Mouse (Mus musculus) limb, embryonic 13.5 days (tissue): ENCODE data around the gene Cux1. TPM values are rescaled to one million over a fixed set of nuclear protein-coding genes. Genes with fewer than 3 reads are reported as not detected.

ENCODE experiments used
- ATAC-seq: fragments of 200-750 bp; cut with Nextera tagmentation; 2 replicates; pipeline ENCODE4 v1.8.0; 2017; ENCODE audit warnings: low read depth, moderate number of reproducible peaks, moderate TSS enrichment; ENCODE audit not compliant: low FRiP score
- H3K27ac ChIP-seq: fragments of 300-500 bp; sonication (generic); 2 replicates; pipeline ENCODE4 v1.5.1; 2015; ENCODE audit warnings: inconsistent platforms, mild to moderate bottlenecking, moderate library complexity
- H3K27me3 ChIP-seq: fragments of 300-500 bp; sonication (generic); 2 replicates; pipeline ENCODE4 v1.6.1; 2015; ENCODE audit warnings: mild to moderate bottlenecking, inconsistent platforms
- H3K36me3 ChIP-seq: fragments of 300-500 bp; sonication (generic); 2 replicates; pipeline ENCODE4 v1.6.1; 2015; ENCODE audit warnings: inconsistent platforms, mild to moderate bottlenecking, moderate library complexity
- H3K4me1 ChIP-seq: fragments of 300-500 bp; sonication (generic); 2 replicates; pipeline ENCODE4 v1.6.1; 2015; ENCODE audit warnings: inconsistent platforms
- H3K4me2 ChIP-seq: fragments of 300-500 bp; sonication (generic); replicated peaks from 2 replicates; pipeline ENCODE4 v1.6.1; 2015; ENCODE audit warnings: inconsistent platforms, mild to moderate bottlenecking, moderate library complexity
- H3K4me3 ChIP-seq: fragments of 300-500 bp; sonication (generic); 2 replicates; pipeline ENCODE4 v1.5.1; 2015; ENCODE audit warnings: moderate library complexity, mild to moderate bottlenecking, inconsistent platforms
- H3K9ac ChIP-seq: fragments of 300-500 bp; sonication (generic); 2 replicates; pipeline ENCODE4 v1.6.1; 2015; ENCODE audit warnings: mild to moderate bottlenecking, inconsistent platforms
- H3K9me3 ChIP-seq: fragments of 300-500 bp; sonication (generic); 2 replicates; pipeline ENCODE4 v1.6.1; 2016; ENCODE audit warnings: inconsistent platforms
- WGBS: fragments of 180-500 bp; shearing (Covaris S2); methylation state at CpG from one replicate; pipeline ENCODE4 v1.1.7; 2015; 5-methylcytosine and 5-hydroxymethylcytosine counted together
- polyA plus RNA-seq: library from polyadenylated mRNA; unstranded; fragments of >200 nt; fragmentation: Nextera tagmentation; extraction: Ambion mirVana; gene quantifications from 2 replicates; pipeline ENCODE4 v1.2.1, GENCODE M21; 2015

The Cux1 gene
- polyA plus RNA-seq, 1 experiment from 2014 or later, result 83.7 TPM

DNA sequence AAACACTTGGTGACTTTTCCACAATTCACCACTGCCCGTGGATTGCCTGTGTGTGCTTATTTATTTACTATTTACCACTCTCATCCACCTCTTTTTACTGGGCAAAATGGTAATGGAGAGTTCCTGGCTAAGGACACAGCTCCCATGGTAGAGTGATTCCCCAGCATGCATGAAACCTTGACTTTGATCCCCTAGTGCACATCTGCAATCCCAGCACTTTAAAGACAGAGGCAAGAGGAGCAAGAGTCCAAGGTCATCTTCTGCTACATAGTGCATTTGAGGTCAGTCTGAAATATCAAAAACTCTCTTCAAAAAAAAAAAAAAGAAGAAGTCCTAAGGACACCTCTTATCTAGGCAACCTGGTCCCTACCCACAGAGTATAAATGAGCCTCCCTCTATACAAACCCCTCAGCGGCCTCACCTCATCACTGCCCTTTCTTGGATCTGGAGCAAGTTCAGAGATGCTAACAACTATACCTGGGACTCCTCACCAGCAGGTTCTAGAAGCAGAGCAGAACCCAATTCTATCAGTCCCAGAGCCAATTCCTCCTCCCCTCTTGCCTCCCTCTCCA is 55.1 kb downstream of the Cux1 start:
- no peak overlapping the region for H3K27ac ChIP-seq
- H3K4me2 ChIP-seq, result no peak overlapping the region
- no peaks in the 10 kb centered on the region for H3K9me3 ChIP-seq
- H3K9ac ChIP-seq, result no peak overlapping the region
- ATAC-seq, result no peak
- peaks cover 23% of the 10 kb centered on the region for H3K4me1 ChIP-seq
- no peaks in the 10 kb centered on the region for H3K36me3 ChIP-seq
- H3K4me3 ChIP-seq, result no peak overlapping the region
- peaks cover 11% of the 10 kb centered on the region for H3K27me3 ChIP-seq
- 85% methylated on average over 2 of the region's 2 CpGs for WGBS

DNA sequence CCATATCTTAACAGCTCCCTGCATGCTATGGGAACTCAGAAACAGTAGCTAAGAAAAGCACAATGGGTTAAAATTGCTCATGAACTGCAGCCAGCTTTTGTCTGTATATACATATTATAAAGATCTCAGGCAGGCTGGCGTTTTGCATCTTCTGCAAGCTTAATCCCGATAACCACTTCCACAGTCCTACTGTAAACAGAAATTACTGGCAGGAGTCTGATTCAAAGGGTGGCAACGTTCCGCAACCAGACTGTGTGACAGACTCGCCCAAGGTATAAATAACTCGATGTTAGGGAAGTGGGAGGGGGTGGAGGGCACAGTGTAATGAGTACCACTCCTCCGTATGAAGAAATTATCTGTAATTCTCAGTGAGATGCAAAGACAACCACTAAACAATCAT is 55.9 kb downstream of the Cux1 start:
- Histone ChIP-seq H3K9me3 (no peaks in the 10 kb centered on the region), H3K9ac (no peak overlapping the region), H3K4me3 (no peak overlapping the region), H3K27ac (no peak overlapping the region), H3K36me3 (no peaks in the 10 kb centered on the region), H3K27me3 (peaks cover 15% of the 10 kb centered on the region), H3K4me2 (no peak overlapping the region), H3K4me1 (peaks cover 23% of the 10 kb centered on the region)
- ATAC-seq, result no peak
- 61% methylated on average over 7 of the region's 7 CpGs for WGBS

DNA sequence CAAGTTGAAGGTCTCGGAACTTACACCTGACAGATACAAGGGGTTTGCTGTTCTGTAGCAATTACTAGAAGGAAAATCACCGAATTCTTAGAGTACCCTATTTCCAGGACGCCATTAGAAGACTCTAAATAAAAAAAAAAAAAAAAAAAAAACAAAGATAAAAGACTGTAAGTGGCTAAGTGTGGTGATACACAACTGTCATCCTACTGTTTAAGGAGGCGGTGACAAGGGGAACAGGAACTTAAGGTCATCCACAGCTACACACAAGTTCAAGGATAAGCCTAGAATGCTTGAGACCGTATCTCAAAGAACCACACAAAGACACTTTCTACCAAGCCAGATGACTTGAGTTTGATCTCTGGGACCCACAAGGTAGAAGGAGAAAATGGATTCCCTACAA is 56.7 kb downstream of the Cux1 start:
- no peak for ATAC-seq
- no peaks in the 10 kb centered on the region for H3K36me3 ChIP-seq
- WGBS, result 94% methylated on average over 5 of the region's 5 CpGs
- H3K9me3 ChIP-seq, result no peaks in the 10 kb centered on the region
- no peak overlapping the region for H3K4me2 ChIP-seq
- no peak overlapping the region for H3K9ac ChIP-seq
- no peak overlapping the region for H3K4me3 ChIP-seq
- H3K27me3 ChIP-seq, result peaks cover 17% of the 10 kb centered on the region
- peaks cover 19% of the 10 kb centered on the region for H3K4me1 ChIP-seq
- no peak overlapping the region for H3K27ac ChIP-seq

DNA sequence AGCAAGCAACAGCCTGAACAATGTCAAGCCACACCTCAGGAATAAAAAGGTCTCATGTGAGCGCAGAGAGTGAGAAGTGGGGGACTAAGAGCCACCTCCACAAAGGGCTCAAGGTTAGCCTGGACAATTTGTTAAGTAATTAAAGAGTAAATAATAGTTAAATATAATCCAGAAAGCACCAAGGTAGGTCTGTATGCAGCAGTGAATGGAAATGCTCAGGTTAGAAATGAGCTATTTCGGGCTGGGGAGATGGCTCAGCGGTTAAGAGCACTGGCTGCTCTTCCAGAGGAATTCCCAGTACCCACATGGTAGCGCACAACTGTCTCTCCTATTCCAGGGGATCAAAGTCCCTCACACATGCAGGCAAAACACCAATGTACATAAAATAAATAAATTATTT is 59.7 kb downstream of the Cux1 start:
- no peak overlapping the region for H3K4me3 ChIP-seq
- H3K27ac ChIP-seq, result no peak overlapping the region
- H3K9ac ChIP-seq, result no peak overlapping the region
- no peaks in the 10 kb centered on the region for H3K36me3 ChIP-seq
- peaks cover 13% of the 10 kb centered on the region for H3K4me1 ChIP-seq
- H3K9me3 ChIP-seq, result no peaks in the 10 kb centered on the region
- peaks cover 38% of the 10 kb centered on the region for H3K27me3 ChIP-seq
- no peak for ATAC-seq
- no peak overlapping the region for H3K4me2 ChIP-seq
- WGBS, result 90% methylated on average over 4 of the region's 4 CpGs

DNA sequence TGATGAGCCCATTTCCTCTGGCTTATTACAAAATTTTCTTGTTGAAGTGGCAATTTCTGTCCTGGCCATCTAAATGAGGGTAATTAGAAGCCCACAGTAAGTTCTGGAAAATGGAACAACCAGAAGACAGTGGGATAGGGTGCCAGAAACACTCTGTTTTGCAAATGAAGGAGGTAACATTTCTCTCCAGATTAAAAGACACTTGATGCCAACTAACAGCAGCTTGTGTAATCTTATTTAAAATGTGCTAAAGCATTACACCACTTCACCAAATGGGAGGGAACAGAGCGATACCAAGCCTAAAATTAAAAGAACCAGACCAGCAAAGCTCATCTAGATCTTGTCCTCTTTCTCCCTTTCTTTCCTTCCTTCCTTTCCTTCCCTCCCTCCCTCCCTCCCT is 61.0 kb downstream of the Cux1 start:
- H3K36me3 ChIP-seq, result no peaks in the 10 kb centered on the region
- ATAC-seq, result no peak
- no peak overlapping the region for H3K9ac ChIP-seq
- H3K27ac ChIP-seq, result no peak overlapping the region
- peaks cover 26% of the 10 kb centered on the region for H3K4me1 ChIP-seq
- WGBS, result 81% methylated on average over 1 of the region's 1 CpGs
- H3K4me2 ChIP-seq, result no peak overlapping the region
- no peaks in the 10 kb centered on the region for H3K9me3 ChIP-seq
- H3K27me3 ChIP-seq, result peaks cover 35% of the 10 kb centered on the region
- no peak overlapping the region for H3K4me3 ChIP-seq

DNA sequence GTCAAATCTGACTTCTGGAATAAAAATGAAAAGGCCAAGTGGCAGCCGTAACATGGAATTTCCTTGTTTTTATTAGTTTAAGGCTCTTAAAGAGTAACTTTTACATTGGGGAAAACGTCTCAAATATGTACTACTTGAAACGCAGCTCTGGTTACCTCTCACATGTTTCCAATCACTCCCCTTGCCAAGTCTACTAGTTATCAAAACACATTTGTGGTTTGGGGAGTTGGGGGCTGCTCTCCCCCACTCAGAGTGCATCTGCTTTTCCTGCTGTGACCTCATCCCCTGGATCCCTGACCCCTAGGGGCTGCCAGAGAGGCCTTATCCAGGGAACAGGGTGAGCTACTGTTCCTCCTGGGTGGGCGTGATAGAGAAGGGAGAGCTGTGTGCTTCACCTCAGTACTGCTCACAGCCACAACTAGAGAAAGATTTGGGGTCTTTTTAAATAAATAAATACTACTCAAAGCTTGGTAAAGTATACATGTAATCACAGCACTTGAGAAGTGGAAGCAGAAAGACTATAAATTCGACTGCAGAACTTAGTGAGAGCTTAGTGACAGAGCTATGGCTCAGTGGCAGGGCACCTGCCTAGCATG is 64.7 kb downstream of the Cux1 start:
- H3K4me3 ChIP-seq, result no peak overlapping the region
- peak; percentile 59; the same call in 1 of the 2 replicates for ATAC-seq
- no peaks in the 10 kb centered on the region for H3K9me3 ChIP-seq
- H3K27me3 ChIP-seq, result peaks cover 60% of the 10 kb centered on the region
- H3K36me3 ChIP-seq, result no peaks in the 10 kb centered on the region
- H3K27ac ChIP-seq, result no peak overlapping the region
- peak overlapping the region; percentile 37 for H3K4me2 ChIP-seq
- 19% methylated on average over 5 of the region's 5 CpGs for WGBS
- no peak overlapping the region for H3K9ac ChIP-seq
- peaks cover 47% of the 10 kb centered on the region for H3K4me1 ChIP-seq

DNA sequence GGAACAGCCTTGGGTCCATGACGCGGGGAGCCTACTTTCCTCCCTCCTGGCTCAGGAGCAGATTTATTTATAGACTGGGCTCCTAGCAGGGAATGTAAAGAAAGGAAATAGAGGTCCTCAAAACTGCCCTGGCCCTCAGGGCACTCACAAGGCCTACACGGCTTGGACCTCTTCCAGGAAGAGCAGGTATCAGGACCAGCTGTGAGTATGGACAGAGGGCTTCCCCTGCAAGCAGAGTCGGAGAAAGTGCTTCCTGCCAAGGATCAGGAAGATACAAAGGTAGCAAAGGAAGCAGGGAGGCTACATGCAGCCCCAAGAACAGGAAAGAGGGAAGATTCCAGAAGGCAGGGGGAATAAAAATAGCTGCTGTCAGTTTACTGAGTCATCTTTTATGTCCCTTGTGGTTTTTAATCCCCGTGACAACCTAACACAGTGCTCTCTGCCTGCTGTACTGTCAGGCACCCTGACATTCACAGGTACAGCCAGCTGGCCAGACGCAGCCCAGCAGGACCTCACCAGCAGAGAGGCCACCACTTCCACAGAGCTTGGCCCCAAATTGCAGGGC is 66.9 kb downstream of the Cux1 start:
- H3K4me2 ChIP-seq, result no peak overlapping the region

DNA sequence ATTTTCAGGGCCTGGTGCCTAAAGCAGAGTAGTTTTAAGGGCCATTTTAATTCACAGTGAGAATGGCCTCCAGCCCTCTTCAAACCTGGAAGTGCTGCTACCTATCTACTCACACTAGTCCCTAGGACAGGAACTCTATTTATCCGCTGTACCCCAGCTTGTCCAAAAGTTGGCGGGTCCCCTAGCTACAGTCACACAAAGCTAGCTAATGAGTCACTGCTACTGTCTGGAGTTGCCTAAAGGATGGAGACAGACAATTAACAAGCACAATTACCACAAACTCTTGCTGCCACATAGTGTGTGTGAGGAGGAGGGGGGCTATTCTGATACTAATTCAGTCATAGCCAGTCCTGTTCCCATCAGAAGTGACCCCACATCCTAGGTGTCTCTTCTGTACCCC is 68.0 kb downstream of the Cux1 start:
- no peak for ATAC-seq
- Histone ChIP-seq H3K4me1 (peaks cover 47% of the 10 kb centered on the region), H3K27me3 (peaks cover 66% of the 10 kb centered on the region)

More for the DNA sequence above, 66.9 kb downstream of the Cux1 start:
- WGBS, result 39% methylated on average over 6 of the region's 6 CpGs
- Histone ChIP-seq H3K9me3 (no peaks in the 10 kb centered on the region), H3K4me3 (no peak overlapping the region), H3K9ac (no peak overlapping the region), H3K27ac (no peak overlapping the region), H3K36me3 (no peaks in the 10 kb centered on the region), H3K4me1 (peaks cover 47% of the 10 kb centered on the region), H3K27me3 (peaks cover 70% of the 10 kb centered on the region)
- ATAC-seq, result no peak

DNA sequence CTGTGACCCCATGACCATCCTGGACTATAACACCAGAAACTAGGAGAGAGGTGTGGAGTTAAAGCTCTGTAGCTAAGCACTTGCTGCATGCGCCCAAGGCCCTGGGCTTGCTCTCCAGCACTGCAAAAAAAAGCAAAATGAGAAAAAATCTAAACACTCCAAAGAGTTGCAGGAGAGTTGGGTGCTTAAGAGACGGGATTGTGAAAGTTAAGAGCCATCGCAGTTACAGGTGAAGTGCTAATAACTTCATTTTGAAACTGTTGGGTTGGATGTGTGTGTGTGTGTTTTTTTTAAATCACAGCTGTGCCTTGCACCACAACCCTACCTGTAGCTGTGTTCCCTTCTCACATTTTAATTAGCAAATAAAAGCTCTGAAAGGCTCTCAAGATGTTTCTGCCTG is 68.5 kb downstream of the Cux1 start:
- no peak overlapping the region for H3K4me2 ChIP-seq
- peaks cover 43% of the 10 kb centered on the region for H3K4me1 ChIP-seq
- ATAC-seq, result no peak
- no peaks in the 10 kb centered on the region for H3K36me3 ChIP-seq
- no peak overlapping the region for H3K9ac ChIP-seq
- no peak overlapping the region for H3K4me3 ChIP-seq
- 76% methylated on average over 3 of the region's 3 CpGs for WGBS
- H3K27me3 ChIP-seq, result peaks cover 64% of the 10 kb centered on the region
- H3K27ac ChIP-seq, result no peak overlapping the region
- no peaks in the 10 kb centered on the region for H3K9me3 ChIP-seq

More for the DNA sequence above, 68.0 kb downstream of the Cux1 start:
- 88% methylated on average over 2 of the region's 2 CpGs for WGBS
- H3K4me3 ChIP-seq, result no peak overlapping the region
- H3K36me3 ChIP-seq, result no peaks in the 10 kb centered on the region
- H3K4me2 ChIP-seq, result no peak overlapping the region
- H3K9me3 ChIP-seq, result no peaks in the 10 kb centered on the region
- no peak overlapping the region for H3K9ac ChIP-seq
- H3K27ac ChIP-seq, result no peak overlapping the region

DNA sequence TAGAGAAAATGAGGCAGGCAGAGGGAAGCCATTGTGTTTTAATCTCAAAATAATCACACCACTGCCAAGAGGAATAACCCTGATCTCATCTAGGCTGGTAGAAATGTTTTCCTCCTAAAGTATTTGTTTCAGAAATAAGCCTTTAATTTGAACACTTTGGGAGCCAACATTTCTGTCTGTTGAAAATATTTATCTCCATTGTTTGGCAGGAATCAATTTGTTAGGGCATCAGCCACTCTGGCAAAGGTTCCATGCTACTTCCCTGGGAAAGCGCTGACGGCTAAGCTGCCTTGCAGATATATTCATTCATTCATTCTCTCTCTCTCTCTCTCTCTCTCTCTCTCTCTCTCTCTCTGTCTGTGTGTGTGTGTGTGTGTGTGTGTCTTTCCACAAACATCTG is 70.0 kb downstream of the Cux1 start:
- H3K4me3 ChIP-seq, result no peak overlapping the region
- no peak for ATAC-seq
- H3K9ac ChIP-seq, result no peak overlapping the region
- no peak overlapping the region for H3K27ac ChIP-seq
- WGBS, result 92% methylated on average over 2 of the region's 2 CpGs
- no peaks in the 10 kb centered on the region for H3K9me3 ChIP-seq
- no peaks in the 10 kb centered on the region for H3K36me3 ChIP-seq
- H3K4me2 ChIP-seq, result no peak overlapping the region
- H3K27me3 ChIP-seq, result peaks cover 60% of the 10 kb centered on the region
- peaks cover 33% of the 10 kb centered on the region for H3K4me1 ChIP-seq

DNA sequence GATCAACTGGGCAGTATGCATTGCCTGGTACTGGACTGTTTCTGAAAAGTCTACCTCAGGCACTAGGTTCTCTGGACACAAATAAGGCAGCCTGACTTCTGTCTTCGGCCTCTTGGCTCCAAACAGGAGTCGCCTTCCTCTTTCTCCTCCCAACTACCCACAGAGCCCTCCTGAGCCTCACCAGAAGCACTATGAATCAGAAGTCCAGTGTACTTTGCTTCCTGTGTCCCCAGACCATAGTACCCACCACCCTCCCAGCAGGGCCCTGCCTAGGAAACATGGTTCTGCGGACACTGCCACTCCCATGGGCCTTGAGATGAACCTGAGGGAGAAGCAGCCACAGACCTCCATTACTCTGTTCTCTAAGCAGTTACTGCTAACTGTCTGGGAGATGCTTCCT is 71.7 kb downstream of the Cux1 start:
- no peak overlapping the region for H3K9ac ChIP-seq
- H3K9me3 ChIP-seq, result no peaks in the 10 kb centered on the region
- no peak overlapping the region for H3K4me3 ChIP-seq
- peaks cover 23% of the 10 kb centered on the region for H3K4me1 ChIP-seq
- WGBS, result 91% methylated on average over 3 of the region's 3 CpGs
- H3K36me3 ChIP-seq, result no peaks in the 10 kb centered on the region
- no peak overlapping the region for H3K4me2 ChIP-seq
- H3K27me3 ChIP-seq, result peaks cover 55% of the 10 kb centered on the region
- no peak overlapping the region for H3K27ac ChIP-seq
- ATAC-seq, result no peak

DNA sequence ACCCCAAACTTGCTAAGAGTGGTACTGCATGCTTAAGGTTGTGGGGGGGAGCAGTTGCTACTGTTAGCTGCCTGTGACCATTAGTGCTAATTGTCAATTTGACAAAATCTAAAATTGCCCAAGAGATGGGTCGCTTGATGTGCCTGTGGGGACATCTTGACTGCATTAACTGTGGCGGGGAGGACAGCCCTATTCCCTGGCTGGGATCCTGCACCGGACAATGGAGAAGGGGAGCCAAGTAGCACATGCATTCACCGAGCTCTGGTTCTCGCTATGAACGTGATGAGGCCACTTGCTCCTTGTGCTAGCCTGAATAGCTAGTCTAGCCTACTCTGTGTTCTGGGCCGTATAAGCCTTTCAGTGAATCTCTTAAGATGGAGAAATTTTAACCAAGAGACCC is 72.4 kb downstream of the Cux1 start:
- no peak for ATAC-seq
- 79% methylated on average over 7 of the region's 7 CpGs for WGBS
- H3K9ac ChIP-seq, result no peak overlapping the region
- peaks cover 49% of the 10 kb centered on the region for H3K27me3 ChIP-seq
- H3K36me3 ChIP-seq, result no peaks in the 10 kb centered on the region
- H3K9me3 ChIP-seq, result no peaks in the 10 kb centered on the region
- no peak overlapping the region for H3K4me2 ChIP-seq
- H3K4me1 ChIP-seq, result peaks cover 21% of the 10 kb centered on the region
- no peak overlapping the region for H3K27ac ChIP-seq
- no peak overlapping the region for H3K4me3 ChIP-seq

DNA sequence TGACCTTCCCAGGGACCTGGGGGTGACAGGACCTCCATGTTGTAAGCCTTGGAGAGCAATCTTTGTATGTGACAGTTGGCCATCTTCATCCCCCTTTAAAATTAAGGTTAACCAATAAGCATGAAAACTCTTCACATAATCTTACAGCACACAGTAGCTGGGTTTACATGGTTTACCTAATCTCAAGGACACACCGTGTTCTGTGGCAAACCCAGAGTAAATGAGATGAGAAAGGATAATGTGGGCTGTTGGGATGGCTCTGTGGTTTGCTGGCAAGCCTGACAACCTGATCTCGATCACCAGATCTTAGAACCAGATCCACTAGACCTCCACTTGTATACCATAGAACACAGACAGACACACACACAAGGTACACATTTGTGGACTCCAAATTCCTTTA is 73.0 kb downstream of the Cux1 start:
- no peaks in the 10 kb centered on the region for H3K36me3 ChIP-seq
- peaks cover 21% of the 10 kb centered on the region for H3K4me1 ChIP-seq
- no peaks in the 10 kb centered on the region for H3K9me3 ChIP-seq
- H3K4me3 ChIP-seq, result no peak overlapping the region
- no peak overlapping the region for H3K27ac ChIP-seq
- no peak overlapping the region for H3K9ac ChIP-seq
- H3K27me3 ChIP-seq, result peaks cover 43% of the 10 kb centered on the region
- no peak for ATAC-seq
- no peak overlapping the region for H3K4me2 ChIP-seq
- 89% methylated on average over 2 of the region's 2 CpGs for WGBS
